Mouse (Mus musculus) embryo, embryonic 11 days (tissue): ENCODE measurements around the gene Hist1h2ah.

Experiments
- DNase-seq: peaks from one replicate; pipeline ENCODE4 v3.0.0-alpha.2; 2015

The Hist1h2ah gene

GRCm38 (mm10) chr13:22007872-22008271 is 27.5 kb downstream of the Hist1h2ah start:
- DNase-seq = no peak

GRCm38 (mm10) chr13:22007121-22007510 is 28.3 kb downstream of the Hist1h2ah start:
- no peak for DNase-seq

GRCm38 (mm10) chr13:22006334-22007120 is 28.8 kb downstream of the Hist1h2ah start:
- peak; percentile 82 for DNase-seq

GRCm38 (mm10) chr13:22005605-22006333 is 29.6 kb downstream of the Hist1h2ah start:
- peak; percentile 76 for DNase-seq

- DNase-seq = no peak
Observed at GRCm38 (mm10) chr13:22001823-22002222, 33.5 kb downstream of the Hist1h2ah start.

- no peak for DNase-seq
Observed at GRCm38 (mm10) chr13:22001346-22001745, 34.0 kb downstream of the Hist1h2ah start.

- DNase-seq = no peak
Observed at GRCm38 (mm10) chr13:21999147-21999546, 36.2 kb downstream of the Hist1h2ah start.

- no peak for DNase-seq
Observed at GRCm38 (mm10) chr13:21998412-21998811, 37.0 kb downstream of the Hist1h2ah start.

GRCm38 (mm10) chr13:21997821-21998220 is 37.5 kb downstream of the Hist1h2ah start:
- no peak for DNase-seq

- no peak for DNase-seq
Observed at GRCm38 (mm10) chr13:21997201-21997820, 38.1 kb downstream of the Hist1h2ah start.

- DNase-seq = no peak
Observed at GRCm38 (mm10) chr13:21996840-21997185, 38.6 kb downstream of the Hist1h2ah start.

- DNase-seq = peak; percentile 79
Observed at GRCm38 (mm10) chr13:21996101-21996839, 39.1 kb downstream of the Hist1h2ah start.

GRCm38 (mm10) chr13:21995331-21995914 is 39.9 kb downstream of the Hist1h2ah start:
- peak; percentile 77 for DNase-seq

GRCm38 (mm10) chr13:21994896-21995295 is 40.5 kb downstream of the Hist1h2ah start:
- DNase-seq = no peak

- peak; percentile 67 for DNase-seq
Observed at GRCm38 (mm10) chr13:21993957-21994738, 41.2 kb downstream of the Hist1h2ah start.

- DNase-seq = no peak
Observed at GRCm38 (mm10) chr13:21992550-21992949, 42.8 kb downstream of the Hist1h2ah start.
